Mouse (Mus musculus) kidney, postnatal 4 days (tissue): ENCODE data around the gene Ccdc34.

Experiments
- DNase-seq, 2 experiments: peaks; one replicate each; pipeline ENCODE4 v3.0.0; 2021; ENCODE audit warnings: mixed read lengths in 2 of 2

Gene Ccdc34

DNA sequence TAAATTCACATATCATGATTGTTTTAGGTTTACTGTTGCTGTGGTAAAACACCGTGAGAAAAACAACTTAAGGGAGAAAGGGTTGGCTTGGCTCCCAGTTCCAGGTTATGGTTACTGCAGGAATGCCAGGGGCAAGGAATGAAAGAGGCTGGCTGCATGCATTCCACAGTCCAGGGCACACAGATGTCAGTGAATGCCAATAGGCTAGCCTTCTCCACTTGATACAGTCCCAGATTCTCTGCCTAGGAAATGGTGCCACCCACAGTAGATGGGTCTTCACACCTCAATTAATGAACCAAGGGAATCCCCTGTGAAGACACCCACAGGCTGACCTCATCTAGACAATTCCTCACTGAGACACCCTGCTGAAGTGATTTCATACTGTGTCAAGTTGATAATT lies 12.9 kb upstream of the Ccdc34 start:
- DNase-seq = no peak

DNA sequence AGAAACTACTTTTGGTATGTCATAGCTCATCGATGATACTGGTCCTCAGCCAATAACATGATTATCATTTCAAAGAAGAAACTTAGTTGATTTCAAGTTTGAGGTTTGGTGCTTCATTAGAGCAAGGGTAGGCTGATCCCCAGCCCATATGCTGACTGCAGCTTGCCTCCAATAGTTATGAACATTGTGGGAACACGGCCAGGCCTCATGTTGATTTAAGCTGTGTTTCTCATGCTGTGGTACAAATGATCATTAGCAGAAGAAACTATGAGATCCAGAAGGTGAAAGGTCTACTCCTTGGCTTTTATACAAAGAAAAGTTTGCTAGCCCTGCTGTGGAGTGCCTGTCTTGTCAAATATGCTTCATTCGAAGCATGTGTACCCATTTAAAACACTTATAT lies 12.5 kb upstream of the Ccdc34 start:
- DNase-seq = no peak

GRCm38 (mm10) chr2:110005596-110006239 lies 11.9 kb upstream of the Ccdc34 start:
- DNase-seq = no peak

DNA sequence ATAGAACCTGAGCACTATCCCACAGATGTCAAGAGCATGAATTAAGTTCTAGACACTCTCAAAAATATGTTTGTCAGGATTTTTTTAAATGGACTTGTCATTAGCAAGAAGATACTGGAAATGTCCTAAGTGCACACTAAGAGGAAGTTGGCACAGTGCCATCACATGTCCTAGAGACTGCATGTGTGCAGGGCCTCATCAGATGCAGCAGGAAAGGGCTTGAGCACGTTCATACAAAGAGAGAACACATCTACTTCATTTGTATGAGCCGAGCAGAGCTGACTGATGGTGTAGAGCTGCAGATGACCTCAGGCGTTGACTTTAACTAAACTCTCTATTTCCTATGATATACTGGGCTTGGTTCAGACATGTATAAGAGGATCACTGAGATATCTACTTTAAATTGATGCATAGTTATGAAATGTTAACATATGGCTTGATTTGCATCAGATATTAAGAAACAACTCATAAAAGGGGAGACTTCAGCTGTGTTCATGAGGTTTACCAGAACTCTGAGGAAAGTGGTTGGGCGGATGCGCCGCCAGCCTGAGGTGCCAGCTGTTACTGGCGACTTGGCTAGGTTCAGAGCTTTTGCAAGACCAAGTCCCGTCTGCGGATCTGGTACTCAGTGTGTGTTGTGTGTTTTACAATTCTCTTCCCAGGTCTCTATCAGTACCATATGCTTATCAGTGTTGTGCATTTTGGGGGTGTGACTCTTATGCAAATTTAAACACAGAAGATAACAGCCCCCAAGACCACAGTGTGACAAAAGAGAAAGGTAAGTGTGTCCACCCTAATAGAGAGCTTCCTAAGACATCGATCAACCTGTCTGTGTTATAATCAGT lies 10.0 kb upstream of the Ccdc34 start:
- DNase-seq = no peak

- no peak for DNase-seq
Observed at GRCm38 (mm10) chr2:110009449-110009848, 8.2 kb upstream of the Ccdc34 start.

DNA sequence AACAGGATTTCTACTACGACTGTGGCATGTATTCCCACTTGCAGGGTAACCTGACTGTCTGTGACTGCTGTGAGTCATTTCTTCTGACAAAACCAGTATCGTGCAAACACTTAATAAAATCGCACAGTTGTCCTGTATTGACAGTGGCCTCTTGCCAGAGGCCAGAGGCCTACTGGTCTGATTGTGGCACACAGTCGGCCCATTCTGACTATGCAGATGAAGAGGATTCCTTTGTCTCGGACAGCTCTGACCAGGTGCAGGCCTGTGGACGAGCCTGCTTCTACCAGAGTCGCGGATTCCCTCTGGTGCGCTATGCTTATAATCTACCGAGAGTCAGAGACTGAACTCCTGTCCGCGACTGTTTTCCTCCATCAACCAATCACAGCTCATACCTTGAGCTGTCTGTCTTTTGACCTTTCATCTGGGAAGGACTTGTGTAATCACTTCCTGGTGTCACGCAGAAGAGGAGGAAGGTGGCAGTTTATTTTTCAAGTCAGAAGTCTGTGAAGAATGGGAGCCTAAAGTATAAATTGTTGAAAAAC lies 5.4 kb upstream of the Ccdc34 start:
- DNase-seq = no peak

DNA sequence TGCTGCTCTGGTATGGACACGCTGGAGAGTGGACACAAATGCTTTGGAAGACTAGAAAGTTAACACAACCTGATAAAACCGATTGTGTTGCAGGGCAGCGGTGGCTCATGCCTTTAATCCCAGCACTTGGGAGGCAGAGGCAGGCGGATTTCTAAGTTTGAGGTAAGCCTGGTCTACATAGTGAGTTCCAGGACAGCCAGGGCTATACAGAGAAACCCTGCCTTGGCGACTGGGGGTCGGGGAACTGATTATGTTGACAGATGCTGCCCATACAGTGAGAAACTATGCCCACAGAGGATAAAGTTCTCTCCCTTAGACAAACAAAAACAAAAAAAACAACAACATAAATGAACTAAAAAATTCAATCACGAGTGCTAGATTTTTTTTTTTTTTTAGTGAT lies 530 bp upstream of the Ccdc34 start:
- peak in 1 of 2 experiments; percentile 22 for DNase-seq

- no peak for DNase-seq
Observed at GRCm38 (mm10) chr2:110019656-110020055, 2.0 kb downstream of the Ccdc34 start.

- DNase-seq = no peak
Observed at GRCm38 (mm10) chr2:110020430-110020829, 2.8 kb downstream of the Ccdc34 start.

- peak in 1 of 2 experiments; percentile 18 for DNase-seq
Observed at GRCm38 (mm10) chr2:110036265-110036664, 18.6 kb downstream of the Ccdc34 start.

GRCm38 (mm10) chr2:110036665-110037064 lies 19.0 kb downstream of the Ccdc34 start:
- peak in 1 of 2 experiments; percentile 23 for DNase-seq

GRCm38 (mm10) chr2:110037221-110037620 lies 19.6 kb downstream of the Ccdc34 start:
- DNase-seq = no peak

DNA sequence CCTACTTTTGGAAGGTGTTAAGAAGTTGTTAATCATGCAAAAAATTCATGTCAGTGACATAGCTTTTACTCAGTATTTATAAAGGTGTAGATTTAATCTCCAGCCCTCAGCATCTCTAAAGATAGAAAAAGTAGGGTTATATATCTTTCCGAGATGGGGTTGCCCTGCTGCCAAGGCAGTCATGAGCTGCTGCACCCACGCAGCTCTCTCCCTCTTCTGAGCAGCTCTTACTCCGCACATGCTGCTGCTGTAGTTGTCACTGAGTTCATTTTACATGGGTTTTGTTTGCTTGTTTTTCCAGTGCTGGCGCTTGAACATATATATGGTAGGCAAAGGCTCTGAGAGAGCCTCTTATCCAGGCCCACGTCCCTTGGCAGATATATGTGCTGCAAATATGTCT lies 20.7 kb downstream of the Ccdc34 start:
- DNase-seq = no peak

- DNase-seq = no peak
Observed at GRCm38 (mm10) chr2:110042861-110043760, 25.5 kb downstream of the Ccdc34 start.

DNA sequence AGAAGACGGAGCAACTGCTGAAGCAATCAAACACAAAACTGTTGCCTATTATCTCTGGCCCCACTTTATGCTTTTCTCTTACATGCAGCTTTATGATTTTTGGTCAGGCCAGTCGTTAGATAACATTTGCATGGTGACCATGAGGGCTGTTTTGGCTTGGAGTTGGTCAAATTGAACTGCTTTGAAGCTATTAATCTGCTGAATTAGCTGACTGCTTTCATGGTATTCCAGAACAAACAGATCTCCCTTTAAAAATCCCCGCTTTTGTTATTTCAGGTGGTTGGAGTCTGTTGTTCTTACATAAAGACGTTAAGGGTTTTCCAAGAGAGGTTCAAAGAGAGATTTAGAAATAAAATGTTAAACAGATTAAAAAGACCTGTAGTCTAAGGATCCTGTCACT lies 40.8 kb downstream of the Ccdc34 start:
- no peak for DNase-seq

GRCm38 (mm10) chr2:110063131-110063530 lies 45.5 kb downstream of the Ccdc34 start:
- no peak for DNase-seq

DNA sequence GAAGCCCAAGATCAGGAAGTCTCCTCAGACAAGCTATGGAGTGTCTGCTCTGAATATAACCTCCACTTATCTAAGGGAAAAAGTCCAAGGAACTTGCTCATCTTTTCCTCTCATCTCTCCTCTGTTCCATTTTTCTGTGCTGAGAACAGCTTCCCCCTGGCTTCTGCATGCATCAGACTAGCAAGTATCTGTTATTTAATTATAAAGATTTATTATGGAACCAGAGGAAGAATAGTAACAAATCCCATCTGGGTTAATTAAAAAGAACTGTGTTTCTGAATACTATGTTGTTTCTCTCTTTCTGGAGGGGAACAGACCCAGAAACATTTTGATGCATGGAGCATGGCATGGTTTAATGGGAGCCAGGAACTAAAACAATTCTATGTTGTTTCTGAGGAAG lies 51.3 kb downstream of the Ccdc34 start:
- DNase-seq = no peak

- DNase-seq = no peak
Observed at GRCm38 (mm10) chr2:110073023-110073422, 55.4 kb downstream of the Ccdc34 start.

GRCm38 (mm10) chr2:110074646-110075452 lies 57.2 kb downstream of the Ccdc34 start:
- DNase-seq = no peak

GRCm38 (mm10) chr2:110077240-110077639 lies 59.6 kb downstream of the Ccdc34 start:
- no peak for DNase-seq

DNA sequence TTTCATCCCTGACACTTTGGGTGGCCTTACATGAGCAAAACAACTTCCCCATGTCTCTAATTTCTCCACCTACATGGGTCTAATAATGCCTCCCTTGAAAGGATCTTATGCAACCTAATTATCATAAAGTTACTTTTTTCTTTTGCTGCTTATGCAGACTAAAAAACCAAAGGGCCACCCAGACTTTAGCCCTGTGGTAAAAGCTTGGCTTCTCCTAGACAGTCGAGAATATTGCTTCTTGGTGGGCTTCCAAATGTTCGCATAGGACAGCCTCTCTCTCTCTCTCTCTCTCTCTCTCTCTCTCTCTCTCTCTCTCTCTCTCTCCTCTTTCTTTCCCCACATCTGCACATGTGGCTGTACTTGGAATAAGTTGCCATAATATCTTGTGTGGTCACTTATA lies 60.0 kb downstream of the Ccdc34 start:
- DNase-seq = no peak

DNA sequence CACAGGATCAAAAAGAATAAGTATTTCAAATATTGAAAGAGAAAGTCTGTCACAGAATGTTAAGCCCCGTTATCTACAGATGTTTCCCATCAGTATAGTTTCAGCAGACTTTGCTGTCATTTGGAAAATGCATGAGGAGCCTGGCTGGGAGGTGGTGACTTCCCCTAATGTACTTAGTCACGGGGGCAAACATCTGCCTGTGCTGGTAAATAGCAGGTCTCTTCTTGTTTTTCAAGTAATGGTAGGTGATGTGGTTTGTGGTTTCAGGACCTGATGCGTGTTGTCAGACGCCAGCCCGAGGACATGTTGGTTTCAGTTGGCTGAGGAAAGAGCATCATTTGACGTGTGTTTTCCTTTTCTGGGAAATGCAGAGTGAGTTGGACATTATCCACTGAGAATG lies 62.9 kb downstream of the Ccdc34 start:
- no peak for DNase-seq
